Mouse (Mus musculus) intestine, embryonic 15.5 days (tissue): ENCODE measurements at regions not wholly inside any gene's neighbourhood (a gene's known extent, or its start where the extent isn't known, plus 50 kb on each side); places are given as distances from the start of the nearest gene placed in this dataset.

Source experiments
- ATAC-seq: fragments of 200-750 bp; cut with Nextera tagmentation; 2 replicates; pipeline ENCODE4 v1.8.0; 2017; ENCODE audit warnings: moderate TSS enrichment, moderate library complexity
- H3K27ac ChIP-seq: fragments of 300-500 bp; sonication (generic); 2 replicates; pipeline ENCODE4 v1.5.1; 2015; ENCODE audit warnings: mild to moderate bottlenecking, inconsistent platforms
- H3K27me3 ChIP-seq: fragments of 300-500 bp; sonication (generic); replicated peaks from 2 replicates; pipeline ENCODE4 v1.6.1; 2015; ENCODE audit warnings: inconsistent platforms
- H3K36me3 ChIP-seq: fragments of 300-500 bp; sonication (generic); 2 replicates; pipeline ENCODE4 v1.6.1; 2015; ENCODE audit warnings: inconsistent platforms
- H3K4me1 ChIP-seq: fragments of 300-500 bp; sonication (generic); replicated peaks from 2 replicates; pipeline ENCODE4 v1.6.1; 2015; ENCODE audit warnings: inconsistent platforms
- H3K4me2 ChIP-seq: fragments of 300-500 bp; sonication (generic); replicated peaks from 2 replicates; pipeline ENCODE4 v1.6.1; 2015; ENCODE audit warnings: mild to moderate bottlenecking, inconsistent platforms
- H3K4me3 ChIP-seq: fragments of 300-500 bp; sonication (generic); replicated peaks from 2 replicates; pipeline ENCODE4 v1.5.1; 2015; ENCODE audit warnings: inconsistent platforms
- H3K9ac ChIP-seq: fragments of 300-500 bp; sonication (generic); 2 replicates; pipeline ENCODE4 v1.6.1; 2015; ENCODE audit warnings: inconsistent platforms
- H3K9me3 ChIP-seq: fragments of 300-500 bp; sonication (generic); 2 replicates; pipeline ENCODE4 v1.6.1; 2016; ENCODE audit warnings: inconsistent platforms
- WGBS: fragments of 180-500 bp; shearing (Covaris S2); methylation state at CpG from one replicate; pipeline ENCODE4 v1.1.7; 2015; 5-methylcytosine and 5-hydroxymethylcytosine counted together

DNA sequence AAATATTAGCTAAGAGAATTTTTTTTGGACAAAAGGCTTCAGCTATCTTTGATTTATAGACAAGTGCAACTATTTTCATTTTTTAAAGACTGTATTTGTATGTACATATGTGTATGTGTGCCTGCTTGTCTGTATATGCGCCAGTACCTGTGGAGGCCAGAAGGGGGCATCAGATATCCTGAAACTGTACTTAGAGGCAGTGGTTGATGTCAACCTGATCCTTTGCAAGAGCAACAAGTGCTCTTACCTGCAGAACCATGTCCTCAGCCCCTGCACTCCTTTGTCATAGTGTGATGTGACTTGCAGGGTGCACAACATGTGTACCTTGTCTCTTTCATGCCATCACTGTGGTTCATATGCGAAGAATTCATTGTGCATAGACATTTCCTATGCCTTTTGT is 379.5 kb downstream of the Bckdhb start:
- Histone ChIP-seq H3K4me3 (no peak overlapping the region), H3K4me2 (no peak overlapping the region), H3K27me3 (no peaks in the 10 kb centered on the region), H3K36me3 (no peaks in the 10 kb centered on the region), H3K4me1 (no peaks in the 10 kb centered on the region), H3K27ac (no peak overlapping the region), H3K9ac (no peak overlapping the region), H3K9me3 (no peaks in the 10 kb centered on the region)
- no peak for ATAC-seq
- WGBS = 96% methylated on average over 2 of the region's 2 CpGs

DNA sequence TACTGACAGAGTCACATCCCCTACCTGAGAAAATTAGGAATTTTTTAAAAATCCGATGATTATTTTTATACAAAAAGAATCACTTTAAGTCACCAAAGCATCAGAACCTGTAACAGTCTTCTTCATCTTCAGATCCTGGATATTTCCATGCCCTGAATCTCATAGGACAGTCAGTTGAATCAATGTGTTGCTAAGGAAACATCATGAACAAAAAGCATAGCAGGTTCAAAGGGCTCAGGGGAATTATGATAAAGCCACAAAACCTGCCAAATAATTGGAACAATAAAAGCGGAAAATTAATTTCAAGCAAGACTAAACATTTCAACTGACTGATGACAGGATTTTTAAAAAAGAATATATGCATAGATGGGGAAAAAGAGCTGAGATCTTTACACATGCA is 393.9 kb downstream of the Bckdhb start:
- H3K27ac ChIP-seq = no peak overlapping the region
- H3K4me1 ChIP-seq = no peaks in the 10 kb centered on the region
- 94% methylated on average over 2 of the region's 2 CpGs for WGBS
- H3K9me3 ChIP-seq = no peaks in the 10 kb centered on the region
- no peak overlapping the region for H3K4me3 ChIP-seq
- H3K4me2 ChIP-seq = no peak overlapping the region
- H3K27me3 ChIP-seq = no peaks in the 10 kb centered on the region
- no peak for ATAC-seq
- no peak overlapping the region for H3K9ac ChIP-seq
- no peaks in the 10 kb centered on the region for H3K36me3 ChIP-seq

DNA sequence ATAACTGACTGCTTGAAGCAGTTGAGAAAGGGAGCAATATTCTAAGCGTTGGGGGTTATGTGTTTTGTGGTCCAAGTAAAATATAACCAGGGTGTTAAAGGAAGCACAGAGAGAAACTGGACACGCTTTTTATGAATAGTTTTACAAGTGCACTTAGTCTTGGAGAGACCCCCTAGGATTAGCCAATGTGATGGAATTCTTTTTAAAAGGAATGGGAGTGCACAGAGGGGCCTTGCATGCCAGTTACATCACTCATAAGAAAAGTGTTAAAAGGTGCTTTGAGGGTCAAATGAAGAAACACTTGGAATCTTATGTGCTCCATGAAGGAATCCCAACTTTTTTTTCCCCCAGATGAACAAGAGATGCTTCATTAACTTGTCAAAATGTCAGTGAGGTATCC is 394.4 kb downstream of the Bckdhb start:
- H3K27ac ChIP-seq = no peak overlapping the region
- no peaks in the 10 kb centered on the region for H3K27me3 ChIP-seq
- no peaks in the 10 kb centered on the region for H3K9me3 ChIP-seq
- H3K4me3 ChIP-seq = no peak overlapping the region
- H3K4me2 ChIP-seq = no peak overlapping the region
- no peaks in the 10 kb centered on the region for H3K36me3 ChIP-seq
- no peak for ATAC-seq
- no peaks in the 10 kb centered on the region for H3K4me1 ChIP-seq
- no peak overlapping the region for H3K9ac ChIP-seq
- WGBS = 72% methylated on average over 2 of the region's 2 CpGs

DNA sequence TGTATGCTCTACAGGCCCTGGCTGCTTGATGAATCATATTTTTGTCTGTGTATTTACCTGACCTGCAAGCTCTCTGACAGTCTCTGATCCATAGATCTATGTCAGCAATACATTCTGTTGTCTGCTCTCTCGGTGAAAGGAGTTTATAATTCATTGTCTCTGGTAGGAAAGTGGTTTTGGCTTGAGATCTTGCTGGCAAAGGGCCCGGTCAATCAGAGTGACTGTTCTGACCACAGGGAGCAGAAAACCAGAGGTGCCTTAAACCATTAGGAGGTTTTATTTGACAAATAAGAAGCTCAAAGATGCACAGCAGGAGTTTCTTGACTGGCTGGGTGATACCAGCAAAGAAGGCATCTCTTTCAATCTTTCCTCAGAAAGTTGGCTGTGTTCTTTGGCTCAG is 398.2 kb downstream of the Bckdhb start:
- Histone ChIP-seq H3K27me3 (no peaks in the 10 kb centered on the region), H3K4me2 (no peak overlapping the region), H3K27ac (no peak overlapping the region), H3K4me1 (no peaks in the 10 kb centered on the region), H3K36me3 (no peaks in the 10 kb centered on the region), H3K9ac (no peak overlapping the region), H3K4me3 (no peak overlapping the region), H3K9me3 (no peaks in the 10 kb centered on the region)
- WGBS = 42% methylated on average over 2 of the region's 2 CpGs
- ATAC-seq = no peak

DNA sequence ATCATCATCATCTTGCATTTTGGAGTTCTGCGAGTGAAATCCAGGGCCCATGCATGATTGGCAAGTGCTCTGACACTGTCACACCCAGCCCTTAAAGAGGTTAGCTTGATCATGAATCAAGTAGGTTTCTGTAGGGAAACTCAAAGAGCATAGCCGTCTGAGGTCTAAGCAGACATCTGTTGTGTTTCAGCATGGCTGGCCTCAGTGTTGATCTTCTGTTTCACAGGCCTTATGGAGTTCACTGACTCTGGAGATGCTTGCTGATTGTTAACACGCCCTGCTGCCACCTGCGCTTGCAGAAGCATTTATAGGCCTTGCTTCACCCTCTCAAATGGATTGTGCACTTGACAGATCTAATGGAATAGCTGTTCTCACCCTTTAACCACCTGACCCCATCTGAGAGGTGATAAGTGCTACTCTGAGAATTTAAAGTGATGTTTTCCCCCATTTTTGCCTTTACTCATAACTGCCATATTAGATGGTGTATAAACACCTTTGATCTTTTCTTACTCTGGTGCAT is 406.2 kb downstream of the Bckdhb start:
- no peak overlapping the region for H3K9ac ChIP-seq
- whole genome bisulfite sequencing = 63% methylated on average over 4 of the region's 4 CpGs
- no peaks in the 10 kb centered on the region for H3K4me1 ChIP-seq
- H3K4me2 ChIP-seq = no peak overlapping the region
- no peaks in the 10 kb centered on the region for H3K36me3 ChIP-seq
- ATAC-seq = no peak
- no peaks in the 10 kb centered on the region for H3K27me3 ChIP-seq
- H3K4me3 ChIP-seq = no peak overlapping the region
- H3K27ac ChIP-seq = no peak overlapping the region
- no peaks in the 10 kb centered on the region for H3K9me3 ChIP-seq

DNA sequence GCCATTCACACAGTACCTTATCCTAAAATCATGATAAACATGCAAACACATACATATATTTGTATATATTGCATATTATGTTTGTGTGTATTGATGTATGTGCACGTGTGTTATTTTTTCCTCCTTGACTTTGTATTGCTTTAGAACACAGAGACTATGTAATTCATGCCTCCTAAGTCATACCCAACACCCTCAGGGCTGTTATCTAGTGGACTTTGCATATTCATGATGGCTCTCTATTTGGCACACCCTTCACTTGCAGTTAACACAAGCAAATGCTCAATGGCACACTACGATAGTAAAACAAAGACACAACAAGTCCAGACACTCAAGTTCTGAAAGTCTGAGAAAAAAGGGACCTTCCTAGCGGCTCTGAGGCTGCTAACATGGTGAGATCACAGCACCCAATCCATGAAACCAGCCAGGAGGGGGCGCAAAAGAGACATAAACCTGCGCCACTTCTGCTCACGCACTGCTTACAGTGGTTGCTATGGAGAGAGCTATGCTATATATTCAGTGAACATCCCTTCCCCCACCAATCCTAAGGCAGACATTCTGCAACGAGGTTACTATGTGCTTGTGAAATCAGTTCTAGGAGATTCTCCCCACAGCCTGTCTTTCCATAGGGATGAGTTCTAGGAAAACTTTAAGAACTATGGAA is 418.6 kb downstream of the Bckdhb start:
- H3K4me3 ChIP-seq = no peak overlapping the region
- no peak overlapping the region for H3K27ac ChIP-seq
- H3K9me3 ChIP-seq = no peaks in the 10 kb centered on the region
- no peaks in the 10 kb centered on the region for H3K27me3 ChIP-seq
- 18% methylated on average over 7 of the region's 7 CpGs for WGBS
- no peaks in the 10 kb centered on the region for H3K36me3 ChIP-seq
- H3K4me1 ChIP-seq = no peaks in the 10 kb centered on the region
- no peak overlapping the region for H3K4me2 ChIP-seq
- H3K9ac ChIP-seq = no peak overlapping the region
- ATAC-seq = peak; percentile 88

DNA sequence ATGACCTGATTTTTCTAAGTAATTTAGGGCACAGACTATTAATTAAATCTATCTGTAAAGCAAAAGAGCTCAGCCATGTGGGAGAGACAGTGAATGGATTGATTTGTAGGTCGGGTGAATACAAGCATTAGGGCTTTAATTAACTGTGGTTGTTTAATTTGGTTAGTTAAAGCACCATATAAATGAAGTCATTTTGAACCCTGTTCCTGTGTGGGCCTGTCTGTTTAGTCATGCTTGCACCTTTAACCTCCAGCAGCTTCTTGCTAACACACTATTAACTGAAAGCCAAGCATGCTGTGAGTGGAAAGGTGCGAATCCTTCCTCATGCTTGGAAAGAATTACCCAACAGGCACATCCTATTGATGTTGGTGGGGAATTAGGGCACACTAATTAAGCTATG is 425.3 kb downstream of the Bckdhb start:
- H3K9me3 ChIP-seq = no peaks in the 10 kb centered on the region
- H3K4me3 ChIP-seq = no peak overlapping the region
- no peaks in the 10 kb centered on the region for H3K4me1 ChIP-seq
- WGBS = 64% methylated on average over 2 of the region's 2 CpGs
- no peaks in the 10 kb centered on the region for H3K36me3 ChIP-seq
- H3K27me3 ChIP-seq = no peaks in the 10 kb centered on the region
- ATAC-seq = no peak
- no peak overlapping the region for H3K4me2 ChIP-seq
- H3K9ac ChIP-seq = no peak overlapping the region
- no peak overlapping the region for H3K27ac ChIP-seq

DNA sequence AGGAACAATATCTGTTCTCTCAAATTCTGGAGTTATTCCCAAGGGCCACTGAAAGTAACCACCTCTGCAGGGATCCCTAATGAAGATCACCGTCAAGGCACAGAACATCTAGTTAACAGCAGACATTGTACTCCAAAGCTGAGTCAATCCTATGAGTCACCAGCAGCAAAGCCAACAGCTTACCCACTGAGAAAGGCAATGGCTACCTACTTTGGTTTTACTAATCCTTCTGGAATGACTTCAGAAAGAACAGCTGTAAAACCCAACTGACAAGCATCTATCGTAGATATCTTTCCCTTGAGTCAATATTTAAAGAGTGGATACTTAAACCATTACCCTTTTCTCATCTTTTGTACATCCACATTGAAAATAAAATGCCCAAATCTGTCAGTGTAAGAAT is 429.5 kb downstream of the Bckdhb start:
- no peak for ATAC-seq
- no peaks in the 10 kb centered on the region for H3K36me3 ChIP-seq
- H3K4me3 ChIP-seq = no peak overlapping the region
- no peaks in the 10 kb centered on the region for H3K27me3 ChIP-seq
- H3K9me3 ChIP-seq = no peaks in the 10 kb centered on the region
- no peak overlapping the region for H3K4me2 ChIP-seq
- H3K4me1 ChIP-seq = no peaks in the 10 kb centered on the region
- no peak overlapping the region for H3K9ac ChIP-seq
- WGBS = 65% methylated on average over 2 of the region's 2 CpGs
- H3K27ac ChIP-seq = no peak overlapping the region

DNA sequence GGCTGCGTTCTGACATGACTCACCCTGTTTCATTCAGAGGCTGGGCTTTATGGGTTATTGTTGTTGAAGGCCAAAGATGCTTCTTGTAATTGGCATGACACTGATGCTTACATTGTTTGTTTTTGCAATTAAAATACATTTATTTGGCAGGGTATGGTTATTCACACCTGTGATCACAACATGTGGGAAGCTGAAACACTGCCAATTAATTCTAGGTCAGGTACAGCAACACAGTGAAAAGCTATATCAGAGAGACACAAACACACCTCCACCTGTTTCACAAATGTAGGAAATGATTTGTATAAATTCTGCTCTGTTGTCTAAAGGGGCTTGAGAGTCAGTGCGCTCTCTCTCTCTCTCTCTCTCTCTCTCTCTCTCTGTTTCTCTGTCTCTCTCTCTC is 431.2 kb downstream of the Bckdhb start:
- no peaks in the 10 kb centered on the region for H3K4me1 ChIP-seq
- H3K27me3 ChIP-seq = no peaks in the 10 kb centered on the region
- H3K4me2 ChIP-seq = no peak overlapping the region
- WGBS = 92% methylated on average over 2 of the region's 2 CpGs
- no peak overlapping the region for H3K9ac ChIP-seq
- no peak for ATAC-seq
- no peaks in the 10 kb centered on the region for H3K36me3 ChIP-seq
- no peak overlapping the region for H3K4me3 ChIP-seq
- no peak overlapping the region for H3K27ac ChIP-seq
- H3K9me3 ChIP-seq = no peaks in the 10 kb centered on the region

DNA sequence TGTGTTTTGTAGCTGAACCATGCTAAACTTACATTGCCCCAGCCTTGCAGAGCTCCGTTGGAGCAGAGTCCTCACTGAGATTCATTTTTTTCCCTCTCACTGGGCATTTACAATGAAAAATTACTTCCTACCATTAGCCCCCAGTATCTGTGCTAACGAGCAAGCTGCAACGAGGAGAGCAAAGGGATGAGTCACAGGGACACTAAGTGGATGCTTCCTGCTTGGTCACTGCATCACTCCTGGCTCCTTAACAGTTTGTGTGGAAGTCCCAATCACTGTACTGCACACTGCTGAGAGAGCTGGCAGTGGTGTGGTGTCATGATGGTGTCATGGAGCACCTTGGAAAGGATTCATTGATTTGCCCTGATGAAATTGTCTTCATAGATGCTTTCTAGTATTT is 434.9 kb downstream of the Bckdhb start:
- Histone ChIP-seq H3K27me3 (no peaks in the 10 kb centered on the region), H3K9me3 (no peaks in the 10 kb centered on the region), H3K4me1 (no peaks in the 10 kb centered on the region), H3K4me2 (no peak overlapping the region), H3K36me3 (no peaks in the 10 kb centered on the region), H3K27ac (no peak overlapping the region), H3K9ac (no peak overlapping the region), H3K4me3 (no peak overlapping the region)
- WGBS = 35% methylated on average over 3 of the region's 3 CpGs
- ATAC-seq = no peak

DNA sequence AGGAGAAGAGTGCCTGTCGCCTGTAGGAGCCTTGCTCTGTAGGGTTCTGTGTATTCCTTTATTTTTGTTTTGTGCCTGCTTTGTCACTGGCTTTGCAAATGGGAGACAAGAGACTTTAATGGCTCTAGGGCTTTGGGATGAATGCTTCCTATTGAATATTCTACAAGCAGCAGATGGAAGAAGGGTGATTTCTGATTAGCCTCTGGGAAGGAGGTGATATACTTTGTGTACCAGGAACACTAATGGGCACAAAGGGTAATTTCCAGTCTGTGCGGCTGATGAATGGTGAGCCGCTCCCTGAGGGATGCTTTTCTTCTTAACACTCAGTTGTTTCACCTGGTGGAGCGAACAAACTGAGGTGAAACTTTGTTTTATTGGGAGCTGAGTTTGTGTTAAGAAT is 435.5 kb downstream of the Bckdhb start:
- no peak overlapping the region for H3K27ac ChIP-seq
- H3K9me3 ChIP-seq = no peaks in the 10 kb centered on the region
- no peak overlapping the region for H3K4me3 ChIP-seq
- H3K36me3 ChIP-seq = no peaks in the 10 kb centered on the region
- no peaks in the 10 kb centered on the region for H3K4me1 ChIP-seq
- no peak overlapping the region for H3K9ac ChIP-seq
- 83% methylated on average over 4 of the region's 4 CpGs for WGBS
- no peak overlapping the region for H3K4me2 ChIP-seq
- no peaks in the 10 kb centered on the region for H3K27me3 ChIP-seq
- ATAC-seq = no peak

DNA sequence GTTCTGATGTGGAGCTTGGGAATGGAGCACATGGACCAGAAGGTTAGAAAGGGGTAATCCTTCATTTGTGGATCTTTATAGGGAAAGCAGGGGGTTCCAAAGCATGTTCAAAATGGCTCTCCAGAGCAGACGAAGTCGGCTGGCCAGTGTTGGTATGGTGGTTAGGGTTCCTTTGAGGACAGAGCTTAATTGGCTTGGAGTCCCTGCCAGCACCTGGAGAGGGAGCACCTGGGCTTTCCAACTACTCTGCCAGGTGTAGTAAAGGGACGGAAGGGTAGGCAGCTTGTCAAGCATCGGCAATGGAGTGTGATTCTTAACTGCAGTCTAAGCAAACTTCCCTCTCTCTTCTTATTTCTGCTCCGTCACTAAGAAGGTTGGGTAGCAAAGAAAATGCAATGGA is 438.5 kb downstream of the Bckdhb start:
- H3K4me2 ChIP-seq = no peak overlapping the region
- H3K9me3 ChIP-seq = no peaks in the 10 kb centered on the region
- H3K4me1 ChIP-seq = no peaks in the 10 kb centered on the region
- H3K36me3 ChIP-seq = no peaks in the 10 kb centered on the region
- ATAC-seq = no peak
- H3K9ac ChIP-seq = no peak overlapping the region
- H3K27me3 ChIP-seq = no peaks in the 10 kb centered on the region
- no peak overlapping the region for H3K27ac ChIP-seq
- WGBS = 92% methylated on average over 5 of the region's 5 CpGs
- H3K4me3 ChIP-seq = no peak overlapping the region

DNA sequence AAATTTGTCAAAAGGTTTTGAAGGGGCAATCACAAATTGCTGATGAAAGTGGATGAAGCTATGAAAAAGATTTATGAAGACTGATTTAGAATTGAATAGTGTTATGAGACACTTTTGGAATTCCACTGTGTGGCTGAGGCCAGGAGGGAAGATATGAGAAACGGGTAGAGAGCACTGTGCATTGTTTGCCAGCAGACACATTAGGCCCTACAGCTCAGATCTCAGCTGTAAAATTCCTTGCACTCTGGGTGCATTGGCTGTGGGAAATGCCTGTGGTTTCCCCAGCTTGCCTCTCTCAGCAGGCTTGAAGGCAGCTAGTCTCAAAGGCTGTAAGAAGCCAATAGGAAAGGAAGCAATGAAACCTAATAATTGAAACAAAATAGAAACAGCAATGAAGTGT is 444.3 kb downstream of the Bckdhb start:
- no peak for ATAC-seq
- Histone ChIP-seq H3K27me3 (no peaks in the 10 kb centered on the region), H3K27ac (no peak overlapping the region), H3K4me2 (no peak overlapping the region), H3K36me3 (no peaks in the 10 kb centered on the region), H3K9me3 (no peaks in the 10 kb centered on the region), H3K4me1 (no peaks in the 10 kb centered on the region), H3K4me3 (no peak overlapping the region), H3K9ac (no peak overlapping the region)
- 47% methylated on average over 1 of the region's 1 CpGs for WGBS
